Mouse (Mus musculus) neural tube, embryonic 15.5 days (tissue): ENCODE measurements around the gene Pttg1ip. TPM values are rescaled to one million over a fixed set of nuclear protein-coding genes. Genes with fewer than 3 reads are reported as not detected.

ENCODE experiments used
- ATAC-seq: fragments of 200-750 bp; cut with Nextera tagmentation; 2 replicates; pipeline ENCODE4 v1.8.0; 2017; ENCODE audit warnings: mild to moderate bottlenecking, moderate TSS enrichment, moderate library complexity; ENCODE audit not compliant: low FRiP score
- H3K27ac ChIP-seq: fragments of 300-500 bp; sonication (generic); replicated peaks from 2 replicates; pipeline ENCODE4 v1.5.1; 2015; ENCODE audit warnings: mild to moderate bottlenecking, inconsistent platforms
- H3K27me3 ChIP-seq: fragments of 300-500 bp; sonication (generic); replicated peaks from 2 replicates; pipeline ENCODE4 v1.6.1; 2015; ENCODE audit warnings: inconsistent platforms
- H3K36me3 ChIP-seq: fragments of 300-500 bp; sonication (generic); 2 replicates; pipeline ENCODE4 v1.6.1; 2015; ENCODE audit warnings: inconsistent platforms
- H3K4me1 ChIP-seq: fragments of 300-500 bp; sonication (generic); 2 replicates; pipeline ENCODE4 v1.6.1; 2015; ENCODE audit warnings: inconsistent platforms
- H3K4me2 ChIP-seq: fragments of 300-500 bp; sonication (generic); 2 replicates; pipeline ENCODE4 v1.6.1; 2015; ENCODE audit warnings: inconsistent platforms, mild to moderate bottlenecking, moderate library complexity
- H3K4me3 ChIP-seq: fragments of 300-500 bp; sonication (generic); replicated peaks from 2 replicates; pipeline ENCODE4 v1.5.1; 2015; ENCODE audit warnings: mild to moderate bottlenecking, inconsistent platforms
- H3K9ac ChIP-seq: fragments of 300-500 bp; sonication (generic); replicated peaks from 2 replicates; pipeline ENCODE4 v1.6.1; 2015; ENCODE audit warnings: mild to moderate bottlenecking, inconsistent platforms
- H3K9me3 ChIP-seq: fragments of 300-500 bp; sonication (generic); replicated peaks from 2 replicates; pipeline ENCODE4 v1.6.1; 2016; ENCODE audit warnings: inconsistent platforms
- WGBS: fragments of 180-500 bp; shearing (Covaris S2); methylation state at CpG from one replicate; pipeline ENCODE4 v1.1.7; 2015; ENCODE audit warnings: mixed read lengths; 5-methylcytosine and 5-hydroxymethylcytosine counted together
- polyA plus RNA-seq: library from polyadenylated mRNA; unstranded; fragments of >200 nt; fragmentation: Nextera tagmentation; extraction: Ambion mirVana; gene quantifications from 2 replicates; pipeline ENCODE4 v1.2.1, GENCODE M21; 2015

Gene Pttg1ip
- polyA plus RNA-seq, 1 experiment from 2014 or later = 73.9 TPM

DNA sequence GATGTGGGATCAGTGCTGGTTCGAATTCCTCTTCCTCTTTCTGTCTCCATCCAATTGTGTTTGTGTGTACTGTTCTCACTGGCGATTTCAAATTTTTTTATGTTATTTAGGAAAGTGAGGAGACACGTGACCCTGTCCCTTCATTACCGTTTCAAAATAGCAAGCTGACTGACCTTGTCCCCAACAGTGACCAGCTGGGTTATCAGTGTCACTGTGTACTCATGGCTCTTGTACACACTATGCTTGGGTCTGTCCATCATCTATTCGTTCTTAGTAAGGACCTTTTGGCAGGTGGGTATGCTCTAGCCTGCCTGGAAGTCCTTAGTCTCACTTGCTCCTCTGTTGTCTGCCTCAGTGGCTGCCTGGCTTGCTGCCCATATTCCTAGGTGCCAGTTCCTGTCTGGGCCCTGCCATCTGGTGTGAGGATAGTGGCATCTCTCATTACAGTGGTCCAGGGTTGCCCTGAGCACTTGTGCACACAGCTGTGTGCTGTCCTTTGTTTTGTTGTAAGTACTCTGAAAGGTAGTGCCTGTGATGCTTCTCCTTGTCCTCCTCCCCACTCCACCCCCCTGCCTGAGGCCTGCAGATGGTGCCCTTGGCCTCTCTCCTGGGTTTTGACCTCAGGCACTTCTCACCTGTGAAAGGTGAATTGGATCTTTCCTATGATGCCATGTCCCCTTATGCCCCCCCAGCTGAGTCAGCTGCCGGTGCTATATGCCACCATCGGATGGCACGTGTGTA lies 28.9 kb downstream of the Pttg1ip start:
- no peak for ATAC-seq
- Histone ChIP-seq H3K9ac (no peak overlapping the region), H3K4me1 (peaks cover 27% of the 10 kb centered on the region), H3K27ac (no peak overlapping the region), H3K27me3 (no peaks in the 10 kb centered on the region), H3K9me3 (no peaks in the 10 kb centered on the region), H3K4me3 (no peak overlapping the region), H3K4me2 (no peak overlapping the region), H3K36me3 (peaks cover 43% of the 10 kb centered on the region)
- 87% methylated on average over 8 of the region's 8 CpGs for WGBS

DNA sequence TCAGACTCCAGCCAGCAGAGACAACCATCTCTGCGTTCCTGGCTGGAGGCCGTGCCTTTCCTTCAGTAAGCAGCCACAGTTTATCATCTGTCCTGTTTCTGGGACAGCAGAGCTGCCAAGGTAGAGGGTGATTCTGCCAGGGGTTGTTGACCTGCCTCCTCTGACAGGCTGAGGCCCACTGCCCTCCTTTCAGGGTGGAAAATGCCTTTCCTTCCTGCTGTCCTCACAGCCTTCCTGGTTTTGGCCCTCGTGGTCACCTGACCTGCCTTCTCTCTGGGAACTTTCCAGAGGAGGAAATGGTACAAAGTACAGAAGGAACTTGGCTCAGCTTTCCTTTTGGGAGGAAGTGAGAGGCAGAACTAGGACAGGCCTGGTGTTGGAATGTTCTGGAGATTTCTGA lies 31.9 kb downstream of the Pttg1ip start:
- Histone ChIP-seq H3K4me3 (no peak overlapping the region), H3K4me2 (no peak overlapping the region), H3K9me3 (no peaks in the 10 kb centered on the region), H3K36me3 (peaks cover 72% of the 10 kb centered on the region), H3K27me3 (no peaks in the 10 kb centered on the region), H3K4me1 (peaks cover 6% of the 10 kb centered on the region), H3K27ac (no peak overlapping the region), H3K9ac (no peak overlapping the region)
- ATAC-seq = no peak
- WGBS = 91% methylated on average over 3 of the region's 3 CpGs

DNA sequence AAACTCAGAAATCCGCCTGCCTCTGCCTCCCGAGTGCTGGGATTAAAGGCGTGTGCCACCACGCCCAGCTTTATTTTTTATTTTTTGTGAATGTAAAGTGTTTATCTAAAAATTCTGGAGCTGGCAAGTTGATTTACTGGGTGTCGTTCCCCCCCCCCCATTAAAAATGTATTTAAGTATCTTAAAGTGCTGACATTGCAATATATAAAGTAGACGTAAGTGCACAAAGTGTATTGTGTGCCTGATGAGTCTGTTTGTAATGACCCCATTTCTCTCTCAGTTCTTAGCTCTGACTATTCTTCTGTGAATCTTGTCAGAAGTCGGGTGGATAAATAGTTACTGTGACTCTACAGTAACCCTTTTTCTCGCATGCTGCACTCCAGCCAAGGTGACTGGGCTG lies 34.1 kb downstream of the Pttg1ip start:
- 95% methylated on average over 8 of the region's 8 CpGs for WGBS
- ATAC-seq = no peak
- no peak overlapping the region for H3K4me2 ChIP-seq
- peaks cover 64% of the 10 kb centered on the region for H3K36me3 ChIP-seq
- no peak overlapping the region for H3K9ac ChIP-seq
- H3K27me3 ChIP-seq = no peaks in the 10 kb centered on the region
- peaks cover 3% of the 10 kb centered on the region; the same call in 1 of the 2 replicates for H3K4me1 ChIP-seq
- no peak overlapping the region for H3K4me3 ChIP-seq
- no peaks in the 10 kb centered on the region for H3K9me3 ChIP-seq
- no peak overlapping the region for H3K27ac ChIP-seq

DNA sequence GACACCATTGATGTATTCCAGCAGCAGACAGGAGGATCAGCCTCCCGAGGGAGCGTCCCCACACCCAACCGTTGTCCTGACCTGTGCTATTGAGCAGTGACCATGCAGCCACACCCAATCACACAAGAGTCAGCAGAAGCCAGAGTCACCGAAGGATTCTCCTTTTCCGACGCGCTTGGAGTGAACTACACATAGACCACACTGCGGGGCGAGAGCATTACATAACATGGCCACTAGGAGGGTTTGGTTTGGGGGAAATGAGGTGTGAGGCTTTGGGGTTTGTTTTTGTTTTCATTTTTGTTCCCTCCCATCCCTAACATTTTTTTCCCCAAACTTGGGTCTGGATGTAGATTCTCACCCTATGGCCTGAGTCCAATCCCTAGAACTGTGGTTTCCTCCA lies 34.6 kb downstream of the Pttg1ip start:
- no peak overlapping the region for H3K4me2 ChIP-seq
- peaks cover 59% of the 10 kb centered on the region for H3K36me3 ChIP-seq
- no peak overlapping the region for H3K9ac ChIP-seq
- peaks cover 3% of the 10 kb centered on the region; the same call in 1 of the 2 replicates for H3K4me1 ChIP-seq
- H3K4me3 ChIP-seq = no peak overlapping the region
- WGBS = 95% methylated on average over 9 of the region's 9 CpGs
- no peak overlapping the region for H3K27ac ChIP-seq
- no peaks in the 10 kb centered on the region for H3K27me3 ChIP-seq
- H3K9me3 ChIP-seq = no peaks in the 10 kb centered on the region
- no peak for ATAC-seq

DNA sequence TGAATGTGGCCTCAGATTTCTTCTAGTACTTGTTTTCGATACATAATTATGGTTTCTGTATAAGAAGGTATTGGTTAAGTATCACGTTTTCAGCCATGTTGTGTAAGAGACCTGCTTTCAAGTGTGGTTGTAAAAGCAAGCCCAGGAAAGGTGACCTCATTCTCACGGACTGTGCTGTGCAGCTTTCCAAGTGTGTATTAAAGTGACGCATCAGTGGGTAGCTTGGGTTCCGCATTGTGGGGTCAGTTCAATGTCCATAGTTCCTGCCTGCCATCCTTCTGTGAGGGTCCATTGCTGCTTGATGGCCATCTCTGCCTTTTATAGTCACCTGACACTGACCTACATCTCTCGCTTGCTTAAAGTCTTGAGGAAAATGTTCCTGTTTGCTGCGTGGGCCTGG lies 35.4 kb downstream of the Pttg1ip start:
- Histone ChIP-seq H3K27ac (no peak overlapping the region), H3K4me1 (peaks cover 9% of the 10 kb centered on the region), H3K9ac (no peak overlapping the region), H3K36me3 (peaks cover 52% of the 10 kb centered on the region), H3K9me3 (no peaks in the 10 kb centered on the region), H3K4me2 (no peak overlapping the region), H3K4me3 (no peak overlapping the region), H3K27me3 (no peaks in the 10 kb centered on the region)
- ATAC-seq = no peak
- WGBS = 97% methylated on average over 7 of the region's 7 CpGs

DNA sequence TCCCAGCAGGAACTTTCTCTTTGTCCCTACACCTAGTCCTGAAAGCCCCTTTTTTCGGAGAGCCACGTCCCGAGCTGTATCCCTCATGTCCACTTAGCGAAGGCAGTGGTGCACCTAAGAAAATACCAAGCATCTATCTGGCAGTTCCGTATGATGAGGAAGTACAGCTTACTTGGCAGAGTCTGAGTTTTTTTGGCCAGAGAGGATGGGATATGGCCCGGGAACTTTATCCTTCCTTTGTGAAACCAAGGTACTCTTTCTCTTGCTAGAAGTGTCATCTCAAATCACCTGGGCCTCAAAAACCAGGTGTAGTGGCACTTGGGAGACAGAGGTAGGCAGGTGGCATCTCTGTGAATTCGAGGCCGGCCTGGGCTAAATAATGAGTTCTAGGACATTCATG lies 40.0 kb downstream of the Pttg1ip start:
- H3K9ac ChIP-seq = peak overlapping the region; percentile 99
- peaks cover 18% of the 10 kb centered on the region for H3K36me3 ChIP-seq
- H3K27ac ChIP-seq = peak overlapping the region; percentile 94
- H3K4me1 ChIP-seq = peaks cover 40% of the 10 kb centered on the region
- no peaks in the 10 kb centered on the region for H3K9me3 ChIP-seq
- ATAC-seq = no peak
- H3K4me2 ChIP-seq = peak overlapping the region; percentile 81
- H3K4me3 ChIP-seq = peak overlapping the region; percentile 94
- H3K27me3 ChIP-seq = no peaks in the 10 kb centered on the region
- WGBS = 80% methylated on average over 8 of the region's 8 CpGs

DNA sequence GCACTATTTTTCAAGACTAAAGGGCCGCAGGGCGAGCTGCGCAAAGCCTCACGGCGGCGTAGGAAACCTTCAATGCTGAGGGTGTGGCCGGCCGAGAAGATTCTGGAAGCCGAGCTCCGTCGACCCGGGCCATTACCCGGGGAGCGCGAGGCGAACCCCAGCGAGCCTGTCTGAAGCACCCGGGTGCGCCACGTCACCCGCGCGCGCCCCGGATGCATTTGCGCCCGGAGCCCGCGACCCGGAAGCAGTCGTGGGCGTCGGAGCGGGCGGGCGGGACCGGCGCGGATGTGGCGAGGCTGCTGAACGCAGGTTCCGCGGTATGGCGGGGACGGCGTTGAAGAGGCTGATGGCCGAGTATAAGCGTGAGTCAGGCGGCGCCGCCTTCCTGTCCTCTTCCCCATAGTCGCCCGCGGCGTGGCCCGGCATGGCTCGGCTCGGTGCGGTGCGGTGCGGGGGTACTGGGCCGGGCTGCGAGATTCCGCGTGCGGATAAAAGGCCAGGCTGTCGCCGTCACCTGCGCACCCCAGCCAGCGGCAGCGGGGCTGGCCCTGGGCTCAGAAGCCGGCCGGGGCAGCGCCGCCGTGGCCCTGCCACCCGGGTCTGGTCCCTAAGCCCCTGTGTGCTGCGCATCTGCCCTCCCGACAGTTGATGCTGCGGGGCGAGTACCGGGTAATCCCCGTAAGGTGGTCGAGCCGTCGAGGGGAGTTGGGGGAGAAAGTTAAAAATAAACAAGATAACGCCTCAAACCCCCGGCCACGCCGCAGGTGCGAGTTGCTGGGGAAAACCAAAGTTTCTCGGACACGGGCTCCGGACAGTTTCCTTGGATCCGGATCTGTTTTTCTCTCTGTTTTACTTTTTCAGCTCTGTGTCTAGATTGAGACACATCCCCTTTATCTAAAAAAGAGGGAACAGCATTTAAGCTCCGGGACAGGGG lies 40.8 kb downstream of the Pttg1ip start, which contains the start of gene Ube2g2:
Ube2g2 (plus strand) TSS at position 221 of the 934 bp plus-strand sequence.
- WGBS = under 1% methylated on average over 95 of the region's 96 CpGs
- ATAC-seq = peak; percentile 92

DNA sequence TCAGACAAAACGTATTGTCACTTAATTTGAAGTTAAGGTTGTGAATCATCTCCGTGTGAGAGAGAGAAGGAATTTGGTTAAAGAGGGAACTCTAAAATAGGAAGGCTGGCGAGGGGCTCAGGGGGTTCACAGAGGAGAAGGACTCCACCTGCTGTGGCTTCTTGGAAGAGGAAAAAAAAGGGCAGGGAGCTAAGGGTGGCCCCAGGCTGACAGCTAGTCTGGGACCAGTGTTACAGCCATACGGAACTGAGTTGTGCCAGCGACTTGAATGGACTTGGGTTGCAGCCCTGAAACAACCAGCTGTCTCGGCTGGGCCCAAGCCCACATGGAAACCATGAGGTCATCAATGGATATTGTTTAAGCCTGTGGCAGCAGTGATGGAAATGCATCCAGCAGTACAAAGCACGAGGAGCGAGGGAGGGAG lies 41.6 kb downstream of the Pttg1ip start:
- ATAC-seq = peak; percentile 36
- peaks cover 47% of the 10 kb centered on the region for H3K4me1 ChIP-seq
- peaks cover 3% of the 10 kb centered on the region; the same call in 1 of the 2 replicates for H3K36me3 ChIP-seq
- 4% methylated on average over 8 of the region's 8 CpGs for WGBS
- H3K4me3 ChIP-seq = peak overlapping the region; percentile 94
- H3K9me3 ChIP-seq = no peaks in the 10 kb centered on the region
- H3K27ac ChIP-seq = peak overlapping the region; percentile 94
- H3K9ac ChIP-seq = peak overlapping the region; percentile 99
- peak overlapping the region; percentile 81 for H3K4me2 ChIP-seq
- no peaks in the 10 kb centered on the region for H3K27me3 ChIP-seq

More for the DNA sequence above, 40.8 kb downstream of the Pttg1ip start, which contains the start of gene Ube2g2:
- Histone ChIP-seq H3K4me2 (peak within 1 kb of the TSS; percentile 81), H3K36me3 (peaks cover 11% of the 10 kb centered on the region; the same call in 1 of the 2 replicates), H3K27me3 (no peaks in the 10 kb centered on the region), H3K27ac (peak within 1 kb of the TSS; percentile 94), H3K9me3 (no peaks in the 10 kb centered on the region), H3K4me3 (peak within 1 kb of the TSS; percentile 94), H3K9ac (peak within 1 kb of the TSS; percentile 99), H3K4me1 (peaks cover 44% of the 10 kb centered on the region)

DNA sequence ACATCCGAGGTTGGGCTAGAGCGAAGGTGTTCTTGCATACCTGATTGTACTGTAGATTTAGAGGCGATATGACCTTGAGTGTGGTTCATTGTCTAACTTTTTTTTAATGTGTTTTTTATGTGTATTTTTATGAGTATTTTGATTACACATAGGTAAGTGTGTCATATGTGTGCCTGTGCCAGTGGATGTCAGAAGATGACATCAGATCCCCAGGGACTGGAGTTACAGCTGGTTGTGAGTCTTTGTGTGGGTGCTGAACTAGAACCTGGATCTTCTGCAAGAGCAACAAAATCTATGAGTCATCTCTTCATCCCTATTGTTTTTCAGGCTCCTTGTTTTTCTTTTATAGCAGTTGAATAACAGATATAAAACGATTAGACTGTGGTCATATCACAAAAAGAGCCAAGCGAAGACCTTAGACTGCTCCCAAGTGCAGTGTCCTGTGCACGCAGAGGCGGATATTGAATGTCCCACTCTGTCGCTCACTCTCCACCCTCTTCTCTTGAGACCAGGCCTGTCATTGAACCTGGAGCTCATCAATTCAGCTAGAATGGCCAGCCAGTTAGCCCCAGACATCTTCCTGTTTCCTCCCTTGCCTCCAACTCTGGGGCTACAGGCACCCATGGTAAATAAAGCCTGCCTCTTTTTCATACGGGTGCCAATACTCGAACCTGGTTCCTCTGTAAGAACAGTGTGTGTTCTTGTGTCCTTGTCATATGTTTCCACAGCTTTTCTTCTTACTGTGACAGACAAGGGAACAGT lies 42.3 kb downstream of the Pttg1ip start:
- H3K27ac ChIP-seq = 0 out of 2 replicates have a peak overlapping the region, but pooled peaks have one; percentile 94
- whole genome bisulfite sequencing = 88% methylated on average over 10 of the region's 10 CpGs
- peak overlapping the region; percentile 99; the same call in 1 of the 2 replicates for H3K9ac ChIP-seq
- no peaks in the 10 kb centered on the region for H3K9me3 ChIP-seq
- H3K4me2 ChIP-seq = peak overlapping the region; percentile 81
- peak overlapping the region; percentile 94 for H3K4me3 ChIP-seq
- no peak for ATAC-seq
- no peaks in the 10 kb centered on the region for H3K27me3 ChIP-seq
- no peaks in the 10 kb centered on the region for H3K36me3 ChIP-seq
- H3K4me1 ChIP-seq = peaks cover 50% of the 10 kb centered on the region

DNA sequence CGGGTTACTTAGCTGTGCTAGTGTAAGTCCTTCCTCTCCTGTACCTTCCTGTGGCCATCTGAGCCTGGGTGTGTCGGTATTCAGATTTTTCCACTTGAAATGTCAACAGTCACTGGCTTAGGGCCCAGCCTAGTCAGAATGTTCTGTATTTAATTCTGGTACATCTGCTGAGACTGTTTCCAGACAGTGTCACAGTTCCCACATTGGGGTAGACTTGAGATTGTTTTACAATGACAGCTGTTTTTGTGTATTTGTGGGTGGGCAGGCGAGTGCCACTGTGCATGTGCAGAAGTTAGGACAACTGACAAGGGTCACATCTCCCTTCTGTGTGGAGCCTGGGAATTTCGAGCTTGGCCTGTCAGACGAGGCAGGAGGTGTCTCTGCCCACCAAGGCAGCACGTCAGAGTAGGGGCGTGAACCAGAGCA lies 43.1 kb downstream of the Pttg1ip start:
- Histone ChIP-seq H3K36me3 (no peaks in the 10 kb centered on the region), H3K4me2 (peak overlapping the region; percentile 81; the same call in 1 of the 2 replicates), H3K4me1 (peaks cover 51% of the 10 kb centered on the region), H3K9me3 (no peaks in the 10 kb centered on the region), H3K9ac (0 out of 2 replicates have a peak overlapping the region, but pooled peaks have one; percentile 11), H3K27me3 (no peaks in the 10 kb centered on the region), H3K27ac (no peak overlapping the region; the same call in 1 of the 2 replicates), H3K4me3 (no peak overlapping the region)
- ATAC-seq = no peak
- 80% methylated on average over 7 of the region's 7 CpGs for WGBS

DNA sequence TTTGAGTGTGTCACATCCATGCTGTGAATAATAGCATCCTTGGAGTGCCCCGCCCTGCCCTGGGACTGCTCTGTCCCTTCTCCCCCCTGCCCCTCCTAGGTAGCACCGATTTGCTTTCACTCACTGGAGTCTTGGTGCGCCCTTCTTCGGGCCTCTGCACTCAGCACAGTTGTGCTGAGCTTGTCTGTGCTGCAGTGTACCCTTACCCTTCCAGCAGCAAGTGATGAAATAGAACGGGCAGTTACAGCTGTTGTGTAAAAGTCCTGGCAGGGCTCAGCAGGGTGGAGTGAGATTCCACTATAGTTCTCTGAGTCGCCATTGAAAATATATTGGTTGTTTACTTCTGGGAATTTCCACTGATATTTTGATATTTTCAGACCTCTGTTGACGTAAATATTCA lies 44.5 kb downstream of the Pttg1ip start:
- Histone ChIP-seq H3K27ac (no peak overlapping the region), H3K27me3 (no peaks in the 10 kb centered on the region), H3K4me2 (no peak overlapping the region), H3K9ac (no peak overlapping the region), H3K4me3 (no peak overlapping the region), H3K36me3 (no peaks in the 10 kb centered on the region), H3K9me3 (no peaks in the 10 kb centered on the region), H3K4me1 (peaks cover 51% of the 10 kb centered on the region)
- 79% methylated on average over 7 of the region's 7 CpGs for WGBS
- ATAC-seq = no peak
